18 mouse cellular contexts compared by ENCODE assay signal in genomic region chr2:34669203-34669746, GRCm38 (mm10).
DNase-seq lines count a peak whose midpoint lies in the region; ATAC-seq and TF ChIP-seq lines count a peak whose summit lies in the region.
"Had no signal": no experiment of that assay in that cellular context is flagged by ENCODE, and none has a peak within 500 bp of the region (broad histone marks: within the 10 kb centered on the region; RNA-seq: fewer than 3 reads in every experiment).

No protein-coding gene starts in this region.

- no peak overlapping the region for H3K4me3 ChIP-seq in hindbrain, embryonic 14.5 days (replicated peaks; ENCODE audit: low read length)
- H3K4me3 ChIP-seq in hindbrain, embryonic 12.5 days, result no peak overlapping the region
- no peak overlapping the region for H3K4me3 ChIP-seq in lung, adult 2 months (replicated peaks; ENCODE audit: extremely low read depth, low read depth, low read length)
- peak overlapping the region in 1 of 2 experiments; percentile 10; a peak in 1 of 4 replicates for H3K4me3 ChIP-seq in heart, embryonic 14.5 days (ENCODE audit: control insufficient read depth in 1 of 2, insufficient read depth in 1 of 2, low read depth in 1 of 2, low read length in 2 of 2)
- H3K4me3 ChIP-seq: embryonic facial prominence, embryonic 13.5 days; forebrain, embryonic 13.5 days; liver, embryonic 13.5 days; megakaryocyte, embryonic 14.5 days; neural tube, embryonic 12.5 days had no signal

- no peak for TF ChIP-seq CTCF in lung, adult 2 months (IDR thresholded peaks at IDR 0.05; ENCODE audit: insufficient read depth, low read length)

- H3K27me3 ChIP-seq in hindbrain, embryonic 14.5 days (ENCODE audit: control insufficient read depth, insufficient read depth, low read length), result no peaks in the 10 kb centered on the region
- H3K27me3 ChIP-seq in hindbrain, embryonic 12.5 days, result peaks cover 9% of the 10 kb centered on the region; the same call in 1 of the 2 replicates
- H3K27me3 ChIP-seq in heart, embryonic 14.5 days (ENCODE audit: control insufficient read depth, insufficient read depth, low read length), result no peaks in the 10 kb centered on the region
- H3K27me3 ChIP-seq: forebrain, embryonic 13.5 days; neural tube, embryonic 12.5 days had no signal

- 0 out of 2 replicates have a peak overlapping the region, but pooled peaks have one; percentile 73 for H3K27ac ChIP-seq in hindbrain, embryonic 14.5 days
- H3K27ac ChIP-seq in hindbrain, embryonic 12.5 days, result no peak overlapping the region
- peak overlapping the region; percentile 91 for H3K27ac ChIP-seq in heart, embryonic 14.5 days (replicated peaks in 1 of 2; ENCODE audit: control insufficient read depth in 1 of 2, insufficient read depth in 1 of 2, low read depth in 2 of 2, low read length in 2 of 2)
- H3K27ac ChIP-seq: embryonic facial prominence, embryonic 13.5 days; forebrain, embryonic 13.5 days; liver, embryonic 13.5 days; neural tube, embryonic 12.5 days had no signal

- H3K9me3 ChIP-seq in hindbrain, embryonic 14.5 days (ENCODE audit: control insufficient read depth, low read length), result no peaks in the 10 kb centered on the region
- H3K9me3 ChIP-seq in hindbrain, embryonic 12.5 days (replicated peaks), result no peaks in the 10 kb centered on the region
- H3K9me3 ChIP-seq in heart, embryonic 14.5 days (ENCODE audit: control insufficient read depth, low read length), result no peaks in the 10 kb centered on the region
- H3K9me3 ChIP-seq: embryonic facial prominence, embryonic 13.5 days; forebrain, embryonic 13.5 days; liver, embryonic 13.5 days; megakaryocyte, embryonic 14.5 days; neural tube, embryonic 12.5 days had no signal

- ATAC-seq in hindbrain, embryonic 14.5 days (ENCODE audit: low FRiP score), result no peak
- ATAC-seq in hindbrain, embryonic 12.5 days (ENCODE audit: low FRiP score), result no peak
- no peak for ATAC-seq in heart, embryonic 14.5 days (ENCODE audit: insufficient number of reproducible peaks, insufficient read depth, low FRiP score, low read depth)
- no peak for ATAC-seq in inflammation-experienced regulatory T-cells, adult 6 months
- ATAC-seq: midbrain, embryonic 16.5 days had no signal

- 62% methylated on average over 8 of the region's 8 CpGs for WGBS in hindbrain, embryonic 14.5 days
- 64% methylated on average over 8 of the region's 8 CpGs for WGBS in hindbrain, embryonic 12.5 days
- WGBS in lung, adult 2 months, result 44% methylated on average over 8 of the region's 8 CpGs
- WGBS in heart, embryonic 14.5 days, result 25% methylated on average over 8 of the region's 8 CpGs

- DNase-seq in hindbrain, embryonic 14.5 days (ENCODE audit: low spot score), result no peak
- peak; percentile 59 for DNase-seq in lung, postnatal 10 days
- no peak for DNase-seq in lung, adult 2 months
- DNase-seq in lung, postnatal 4 days, result peak; percentile 36 to 68
- DNase-seq: adrenal gland, adult 2 months; cerebellum, adult 11 months; kidney, adult 11 months; kidney, postnatal 14 days; liver, embryonic 13.5 days; right cerebral cortex, postnatal 4 days had no signal

- peaks cover 20% of the 10 kb centered on the region for H3K4me1 ChIP-seq in hindbrain, embryonic 14.5 days (replicated peaks; ENCODE audit: control insufficient read depth, insufficient read depth, low read length)
- H3K4me1 ChIP-seq in hindbrain, embryonic 12.5 days, result peaks cover 37% of the 10 kb centered on the region
- no peaks in the 10 kb centered on the region for H3K4me1 ChIP-seq in lung, adult 2 months (ENCODE audit: control insufficient read depth, insufficient read depth, low read length)
- H3K4me1 ChIP-seq in heart, embryonic 14.5 days (ENCODE audit: control insufficient read depth in 2 of 2, insufficient read depth in 2 of 2, low read length in 2 of 2), result peaks cover 19 to 20% of the 10 kb centered on the region in 2 experiments

- no peaks in the 10 kb centered on the region; the same call in 1 of the 2 replicates for H3K36me3 ChIP-seq in hindbrain, embryonic 14.5 days (replicated peaks; ENCODE audit: control insufficient read depth, insufficient read depth)
- H3K36me3 ChIP-seq in hindbrain, embryonic 12.5 days, result no peaks in the 10 kb centered on the region
- H3K36me3 ChIP-seq in heart, embryonic 14.5 days (ENCODE audit: control insufficient read depth, insufficient read depth, low read length), result peaks cover 9% of the 10 kb centered on the region; the same call in 1 of the 2 replicates
- H3K36me3 ChIP-seq: neural tube, embryonic 12.5 days had no signal

- H3K9ac ChIP-seq in hindbrain, embryonic 14.5 days, result no peak overlapping the region
- no peak overlapping the region for H3K9ac ChIP-seq in hindbrain, embryonic 12.5 days
- H3K9ac ChIP-seq in heart, embryonic 14.5 days (ENCODE audit: low read length), result peak overlapping the region; percentile 39; the same call in 1 of the 2 replicates
- H3K9ac ChIP-seq: embryonic facial prominence, embryonic 13.5 days; liver, embryonic 13.5 days; neural tube, embryonic 12.5 days had no signal

- TF ChIP-seq POLR2A in lung, adult 2 months (IDR thresholded peaks at IDR 0.05; ENCODE audit: borderline replicate concordance, extremely low read depth, low read depth, low read length), result no peak

- H3K4me2 ChIP-seq in hindbrain, embryonic 14.5 days (replicated peaks), result no peak overlapping the region
- H3K4me2 ChIP-seq in hindbrain, embryonic 12.5 days (replicated peaks), result no peak overlapping the region
- peak overlapping the region; percentile 50 for H3K4me2 ChIP-seq in heart, embryonic 14.5 days (ENCODE audit: low read length)
- H3K4me2 ChIP-seq: forebrain, embryonic 13.5 days; liver, embryonic 13.5 days; neural tube, embryonic 12.5 days had no signal

Comparison
In these comparisons a context has a peak if more than half of its experiments do, and no peak if none do; other contexts are left out.
1. DNase-seq: peak in lung, postnatal 10 days (single experiment) and lung, postnatal 4 days (2 of 2); none in hindbrain, embryonic 14.5 days (single experiment) and lung, adult 2 months (single experiment).